Mouse (Mus musculus) kidney, postnatal 0 days (tissue): ENCODE measurements at regions not wholly inside any gene's neighbourhood (a gene's known extent, or its start where the extent isn't known, plus 50 kb on each side); places are given as distances from the start of the nearest gene placed in this dataset.
A peak's percentile ranks its signal among the peaks of the same experiment; 100 is the strongest.

Experiments used
- ATAC-seq: fragments of 200-750 bp; cut with Nextera tagmentation; replicated peaks from 2 replicates; pipeline ENCODE4 v1.8.0; 2017; ENCODE audit warnings: low read depth, moderate number of reproducible peaks, moderate TSS enrichment, moderate library complexity; ENCODE audit not compliant: low FRiP score
- DNase-seq: peaks from one replicate; pipeline ENCODE4 v3.0.0-alpha.2; 2016; ENCODE audit warnings: low spot score
- H3K27ac ChIP-seq: fragments of 300-500 bp; sonication (generic); 2 replicates; pipeline ENCODE4 v1.5.1; 2014; ENCODE audit warnings: mild to moderate bottlenecking
- H3K27me3 ChIP-seq: fragments of 300-500 bp; sonication (generic); 2 replicates; pipeline ENCODE4 v1.6.1; 2014; ENCODE audit warnings: low read length, mixed read lengths; ENCODE audit not compliant: insufficient read depth
- H3K36me3 ChIP-seq: fragments of 300-500 bp; sonication (generic); 2 replicates; pipeline ENCODE4 v1.6.1; 2014; ENCODE audit warnings: low read length, mixed read lengths; ENCODE audit not compliant: insufficient read depth
- H3K4me1 ChIP-seq: fragments of 300-500 bp; sonication (generic); replicated peaks from 2 replicates; pipeline ENCODE4 v1.6.1; 2014; ENCODE audit warnings: antibody characterized with exemption, low read length, mixed read lengths; ENCODE audit not compliant: insufficient read depth
- H3K4me2 ChIP-seq: fragments of 300-500 bp; sonication (generic); 2 replicates; pipeline ENCODE4 v1.6.1; 2014; ENCODE audit warnings: mild to moderate bottlenecking, low read length, moderate library complexity, mixed read lengths
- H3K4me3 ChIP-seq: fragments of 300-500 bp; sonication (generic); replicated peaks from 2 replicates; pipeline ENCODE4 v1.5.1; 2014; ENCODE audit warnings: low read depth, low read length
- H3K9ac ChIP-seq: fragments of 300-500 bp; sonication (generic); 2 replicates; pipeline ENCODE4 v1.6.1; 2014; ENCODE audit warnings: low read depth, low read length
- H3K9me3 ChIP-seq: fragments of 300-500 bp; sonication (generic); replicated peaks from 2 replicates; pipeline ENCODE4 v1.6.1; 2016; ENCODE audit warnings: low read length, inconsistent platforms, mixed read lengths
- CTCF ChIP-seq: IDR thresholded peaks from 2 replicates; pipeline ENCODE4 v1.5.1; 2016; ENCODE audit warnings: antibody characterized with exemption, low read depth, mild to moderate bottlenecking, moderate library complexity
- WGBS: fragments of 180-500 bp; shearing (Covaris S2); extraction: QIAGEN DNeasy Blood & Tissue Kit; methylation state at CpG from one replicate; pipeline ENCODE4 v1.1.7; 2014; 5-methylcytosine and 5-hydroxymethylcytosine counted together

GRCm38 (mm10) chr1:193967957-193968926 lies 598.1 kb upstream of the Camk1g start:
- H3K27ac ChIP-seq = no peak overlapping the region
- H3K36me3 ChIP-seq = no peaks in the 10 kb centered on the region
- H3K27me3 ChIP-seq = no peaks in the 10 kb centered on the region
- no peak overlapping the region for H3K4me3 ChIP-seq
- DNase-seq = no peak
- H3K4me1 ChIP-seq = no peaks in the 10 kb centered on the region
- no peak for ATAC-seq
- no peak overlapping the region for H3K4me2 ChIP-seq
- no peak overlapping the region for H3K9ac ChIP-seq
- H3K9me3 ChIP-seq = no peaks in the 10 kb centered on the region
- TF ChIP-seq CTCF = no peak
- 77% methylated on average over 4 of the region's 4 CpGs for WGBS

- no peak for TF ChIP-seq CTCF
- Histone ChIP-seq H3K36me3 (no peaks in the 10 kb centered on the region), H3K27me3 (no peaks in the 10 kb centered on the region), H3K9me3 (no peaks in the 10 kb centered on the region), H3K9ac (no peak overlapping the region), H3K4me2 (no peak overlapping the region), H3K27ac (no peak overlapping the region), H3K4me1 (no peaks in the 10 kb centered on the region), H3K4me3 (no peak overlapping the region)
- 8% methylated on average over 1 of the region's 1 CpGs for WGBS
- ATAC-seq (no peak), DNase-seq (no peak)
Measured at GRCm38 (mm10) chr1:193966652-193967555, 596.8 kb upstream of the Camk1g start.

- H3K27me3 ChIP-seq = no peaks in the 10 kb centered on the region
- H3K9ac ChIP-seq = no peak overlapping the region
- no peak for DNase-seq
- no peak overlapping the region for H3K4me3 ChIP-seq
- no peak overlapping the region for H3K4me2 ChIP-seq
- H3K4me1 ChIP-seq = no peaks in the 10 kb centered on the region
- no peak for TF ChIP-seq CTCF
- ATAC-seq = peak; percentile 40; the same call in 1 of the 2 replicates
- no peaks in the 10 kb centered on the region for H3K36me3 ChIP-seq
- H3K27ac ChIP-seq = no peak overlapping the region
- no peaks in the 10 kb centered on the region for H3K9me3 ChIP-seq
- 70% methylated on average over 1 of the region's 1 CpGs for WGBS
Measured at GRCm38 (mm10) chr1:193965278-193965677, 595.2 kb upstream of the Camk1g start.

GRCm38 (mm10) chr1:193951936-193952335 lies 581.8 kb upstream of the Camk1g start:
- Histone ChIP-seq H3K4me1 (no peaks in the 10 kb centered on the region), H3K4me2 (no peak overlapping the region), H3K27ac (no peak overlapping the region), H3K9ac (no peak overlapping the region), H3K36me3 (no peaks in the 10 kb centered on the region), H3K9me3 (no peaks in the 10 kb centered on the region), H3K27me3 (no peaks in the 10 kb centered on the region), H3K4me3 (no peak overlapping the region)
- DNase-seq (no peak), ATAC-seq (no peak)
- TF ChIP-seq CTCF = no peak

GRCm38 (mm10) chr1:193949817-193950216 lies 579.7 kb upstream of the Camk1g start:
- no peaks in the 10 kb centered on the region for H3K4me1 ChIP-seq
- H3K36me3 ChIP-seq = no peaks in the 10 kb centered on the region
- ATAC-seq (no peak), DNase-seq (no peak)
- H3K27me3 ChIP-seq = no peaks in the 10 kb centered on the region
- H3K4me2 ChIP-seq = no peak overlapping the region
- no peak overlapping the region for H3K27ac ChIP-seq
- H3K4me3 ChIP-seq = no peak overlapping the region
- no peaks in the 10 kb centered on the region for H3K9me3 ChIP-seq
- no peak for TF ChIP-seq CTCF
- H3K9ac ChIP-seq = no peak overlapping the region

- Histone ChIP-seq H3K4me1 (no peaks in the 10 kb centered on the region), H3K9ac (no peak overlapping the region), H3K27me3 (no peaks in the 10 kb centered on the region), H3K36me3 (no peaks in the 10 kb centered on the region), H3K27ac (no peak overlapping the region), H3K4me2 (no peak overlapping the region), H3K4me3 (no peak overlapping the region), H3K9me3 (no peaks in the 10 kb centered on the region)
- DNase-seq (no peak), ATAC-seq (no peak)
- no peak for TF ChIP-seq CTCF
- WGBS = 72% methylated on average over 6 of the region's 6 CpGs
Measured at GRCm38 (mm10) chr1:193946953-193947586, 577.0 kb upstream of the Camk1g start.
